Mouse (Mus musculus): ENCODE results near the gene Actg2.
"Not testable (repeated sequence)": the region's sequence is repeated elsewhere in the genome, so short reads cannot be mapped to it uniquely, and the experiment has no call there.

Gene Actg2

GRCm38 (mm10) chr6:83536028-83536794 lies at the start of gene Actg2:
Gene Actg2 (minus strand): TSS chr6:83536265.
- no peak for DNase-seq

- not testable (repeated sequence) for DNase-seq
These were observed 49.3 kb upstream of the Actg2 start for GRCm38 (mm10) chr6:83585328-83585727.

- DNase-seq = no peak
These were observed 47.5 kb upstream of the Actg2 start for GRCm38 (mm10) chr6:83583591-83583990.

- no peak for DNase-seq
These were observed 46.8 kb upstream of the Actg2 start for GRCm38 (mm10) chr6:83582938-83583270.

- DNase-seq = no peak
These were observed 46.3 kb upstream of the Actg2 start for GRCm38 (mm10) chr6:83582135-83582937.

- DNase-seq = no peak
These were observed 41.5 kb upstream of the Actg2 start for GRCm38 (mm10) chr6:83577534-83577933.

- no peak for DNase-seq
These were observed 39.5 kb upstream of the Actg2 start for GRCm38 (mm10) chr6:83575609-83576008.

- no peak for DNase-seq
These were observed 36.6 kb upstream of the Actg2 start, which contains the start of gene Stambp for GRCm38 (mm10) chr6:83572671-83573070. Gene Stambp (minus strand): TSS chr6:83572729.

- DNase-seq = peak; percentile 81
These were observed 36.0 kb upstream of the Actg2 start for GRCm38 (mm10) chr6:83571840-83572667.

- DNase-seq = no peak
These were observed 33.1 kb upstream of the Actg2 start for GRCm38 (mm10) chr6:83568901-83569862.

GRCm38 (mm10) chr6:83555972-83556371 lies 19.9 kb upstream of the Actg2 start:
- DNase-seq = no peak

GRCm38 (mm10) chr6:83548346-83548745 lies 12.3 kb upstream of the Actg2 start:
- no peak for DNase-seq

- DNase-seq = no peak
These were observed 9.7 kb upstream of the Actg2 start for GRCm38 (mm10) chr6:83545778-83546177.

GRCm38 (mm10) chr6:83541756-83542456 lies 5.8 kb upstream of the Actg2 start:
- DNase-seq = peak; percentile 35

- DNase-seq = no peak
These were observed 4.0 kb upstream of the Actg2 start for GRCm38 (mm10) chr6:83540017-83540416.

- no peak for DNase-seq
These were observed 662 bp upstream of the Actg2 start for GRCm38 (mm10) chr6:83536795-83537059.

- DNase-seq = peak; percentile 71
These were observed 3.5 kb downstream of the Actg2 start for GRCm38 (mm10) chr6:83532608-83533007.

- DNase-seq = peak; percentile 47
These were observed 12.9 kb downstream of the Actg2 start for GRCm38 (mm10) chr6:83523194-83523593.

GRCm38 (mm10) chr6:83521784-83522183 lies 14.3 kb downstream of the Actg2 start:
- DNase-seq = no peak

- no peak for DNase-seq
These were observed 17.4 kb downstream of the Actg2 start for GRCm38 (mm10) chr6:83518637-83519036.

GRCm38 (mm10) chr6:83515172-83515571 lies 20.9 kb downstream of the Actg2 start:
- DNase-seq = no peak

- peak; percentile 53 for DNase-seq
These were observed 23.6 kb downstream of the Actg2 start for GRCm38 (mm10) chr6:83512495-83512894.

All from cerebellum, adult 11 months (tissue).